Mouse (Mus musculus): Measurements from ENCODE around the gene Fbxw10. TPM values are rescaled to one million over a fixed set of nuclear protein-coding genes. Genes with fewer than 3 reads are reported as not detected.

Fbxw10 gene
- 6.1 TPM for total RNA-seq (2023)

GRCm38 (mm10) chr11:62846961-62847654 is at the start of gene Fbxw10:
TSS of gene Fbxw10 (plus strand) at chr11:62847069.

GRCm38 (mm10) chr11:62820059-62820541 is 26.8 kb upstream of the Fbxw10 start, which contains the start of gene Trim16:
TSS of gene Trim16 (plus strand) at chr11:62820231.

DNA sequence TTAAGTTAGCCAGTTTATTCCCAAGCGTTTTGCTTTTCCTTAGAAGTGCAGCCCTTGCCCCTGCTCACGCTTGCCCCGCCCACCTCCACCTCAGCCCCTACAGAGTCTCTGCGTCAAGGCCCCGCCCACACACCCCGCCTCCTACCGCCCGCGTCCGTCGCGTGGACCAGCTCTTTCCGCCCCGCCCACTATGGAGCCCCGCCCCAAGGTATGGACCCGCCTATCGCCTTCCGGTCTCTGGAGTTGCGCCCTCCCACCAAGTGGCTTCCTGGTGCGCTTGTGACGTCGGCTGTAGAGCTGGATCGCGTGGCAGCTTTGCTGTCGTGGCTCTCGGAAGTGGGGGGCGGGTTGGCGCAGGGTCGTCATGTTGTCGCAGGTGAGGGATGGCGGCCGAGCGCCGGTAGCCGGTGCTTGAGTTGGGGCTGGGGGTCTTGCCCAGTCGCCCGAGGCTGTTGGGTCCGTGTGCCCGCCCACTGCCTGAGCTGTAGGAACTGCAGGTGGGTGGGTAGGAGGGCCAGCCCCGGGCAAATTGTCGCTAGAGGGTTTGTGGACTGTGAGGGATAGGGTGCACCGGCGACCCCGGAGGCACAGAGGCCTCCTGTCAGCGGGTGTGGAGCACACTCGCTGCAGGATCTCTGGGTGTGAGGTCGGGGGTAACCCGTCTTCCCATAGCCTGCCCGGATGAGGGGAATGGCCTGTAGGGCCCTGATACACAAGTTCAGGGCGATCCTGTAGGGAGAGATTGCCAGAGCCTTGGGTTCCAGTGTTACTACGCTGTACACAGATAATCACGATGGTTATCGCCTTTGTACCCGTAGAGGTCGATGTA is 32.6 kb downstream of the Fbxw10 start, which contains the start of gene Tvp23b:
Gene Tvp23b, plus strand, starts transcription at position 236 of the 829 bp plus-strand sequence.

Other genes with a start within 250 kb of the Fbxw10 start
- 0.56 TPM for gene Lrrc75a, start 198.5 kb upstream of the Fbxw10 start, total RNA-seq (2023)
- 29.8 TPM for gene Mmgt2, start 198.4 kb upstream of the Fbxw10 start, total RNA-seq (2023)
- 14.8 TPM for gene Zfp287, start 115.2 kb upstream of the Fbxw10 start, total RNA-seq (2023)
- gene Gm10428, start 94.0 kb upstream of the Fbxw10 start, total RNA-seq (2023) = not detected
- gene Zfp286, start 57.6 kb upstream of the Fbxw10 start, total RNA-seq (2023) = 4.2 TPM
- 1.1 TPM for gene Trim16, start 26.8 kb upstream of the Fbxw10 start, total RNA-seq (2023)
- 13.8 TPM for gene Tvp23b, start 32.4 kb downstream of the Fbxw10 start, total RNA-seq (2023)
- gene Cdrt4, start 104.1 kb downstream of the Fbxw10 start, total RNA-seq (2023) = not detected
- gene Tekt3, start 214.6 kb downstream of the Fbxw10 start, total RNA-seq (2023) = not detected

All from CD4-positive naive resting alpha-beta T cell, adult 57 days (primary cell).